Mouse (Mus musculus) kidney, postnatal 14 days (tissue): ENCODE measurements around the gene 4930595M18Rik.

Source experiments
- DNase-seq: peaks from one replicate; pipeline ENCODE4 v3.0.0; 2022; ENCODE audit warnings: mixed read lengths

4930595M18Rik gene

GRCm38 (mm10) chrX:81458021-81458420, at the start of gene 4930595M18Rik:
4930595M18Rik (minus strand) TSS chrX:81458121.
- DNase-seq: no peak

GRCm38 (mm10) chrX:81472500-81472899, 14.6 kb upstream of the 4930595M18Rik start:
- no peak for DNase-seq
